Mouse (Mus musculus) CH12.LX (cell line): ENCODE measurements around the gene Sdhaf2. TPM values are rescaled to one million over a fixed set of nuclear protein-coding genes. Genes with fewer than 3 reads are reported as not detected.

Experiments used
- DNase-seq: peaks from one replicate; pipeline ENCODE4 v3.0.0-alpha.2; 2013; ENCODE audit errors: extremely low read depth
- H3K27ac ChIP-seq: 2 replicates; pipeline ENCODE4 v1.5.1; 2012; ENCODE audit warnings: low read depth, mild to moderate bottlenecking, control low read depth, moderate library complexity; ENCODE audit not compliant: insufficient read depth
- H3K27me3 ChIP-seq: replicated peaks from 2 replicates; pipeline ENCODE3; 2012; ENCODE audit warnings: inconsistent platforms
- H3K36me3 ChIP-seq, 2 experiments: replicated peaks in 1 of 2; 2 replicates each; pipeline versions ENCODE3 to v1.6.1; 2012; ENCODE audit warnings: inconsistent platforms in 1 of 2, low read length in 1 of 2, mild to moderate bottlenecking in 1 of 2, mixed read lengths in 1 of 2, moderate library complexity in 1 of 2; ENCODE audit not compliant: control insufficient read depth in 1 of 2, insufficient read depth in 1 of 2
- H3K4me1 ChIP-seq, 2 experiments: 2 replicates each; pipeline ENCODE4 v1.6.1; 2012; ENCODE audit warnings: inconsistent platforms in 1 of 2, moderate library complexity in 1 of 2; ENCODE audit not compliant: insufficient read depth in 2 of 2, control insufficient read depth in 1 of 2
- H3K4me2 ChIP-seq: 2 replicates; pipeline ENCODE4 v1.6.1; 2012; ENCODE audit warnings: low read depth, mild to moderate bottlenecking, control low read depth; ENCODE audit not compliant: poor library complexity, insufficient read depth, severe bottlenecking
- H3K4me3 ChIP-seq, 3 experiments: fragments of 150-350 bp in 1 of 3; sonication (generic) in 1 of 3; replicated peaks in 1 of 3; 2 replicates each; pipeline versions ENCODE3 to v1.5.1; 2011 to 2012; ENCODE audit warnings: low read depth in 2 of 3, low read length in 2 of 3, mild to moderate bottlenecking in 2 of 3, moderate library complexity in 2 of 3, control low read depth in 1 of 3, improper control_type of control experiment in 1 of 3, inconsistent platforms in 1 of 3, mixed read lengths in 1 of 3; ENCODE audit not compliant: poor library complexity in 1 of 3
- H3K79me2 ChIP-seq: replicated peaks from 2 replicates; pipeline ENCODE4 v1.6.1; 2012; ENCODE audit warnings: mild to moderate bottlenecking, moderate library complexity; ENCODE audit not compliant: control insufficient read depth, poor library complexity, insufficient read depth, severe bottlenecking; ENCODE audit errors: extremely low read depth
- H3K9ac ChIP-seq: 2 replicates; pipeline ENCODE4 v1.6.1; 2012; ENCODE audit warnings: low read depth, mild to moderate bottlenecking, control low read depth, moderate library complexity; ENCODE audit not compliant: insufficient read depth
- H3K9me3 ChIP-seq: replicated peaks from 2 replicates; pipeline ENCODE3; 2012; ENCODE audit warnings: low read length, inconsistent platforms, mixed read lengths
- BHLHE40 ChIP-seq: IDR thresholded peaks from 2 replicates; pipeline ENCODE4 v1.6.1; 2011; ENCODE audit warnings: mild to moderate bottlenecking, low read depth, low read length, improper control_type of control experiment
- CHD1 ChIP-seq: IDR thresholded peaks from 2 replicates; pipeline ENCODE4 v1.6.1; 2012; ENCODE audit warnings: low read depth, low read length, improper control_type of control experiment, inconsistent platforms
- CHD2 ChIP-seq: IDR thresholded peaks from 2 replicates; pipeline ENCODE4 v1.6.1; 2011; ENCODE audit warnings: low read length, improper control_type of control experiment
- CTCF ChIP-seq, 2 experiments: IDR thresholded peaks in 1 of 2; conservative IDR thresholded peaks in 1 of 2; 2 replicates each; pipeline ENCODE4 v1.5.1; 2011 to 2012; ENCODE audit warnings: low read depth in 2 of 2, low read length in 2 of 2, improper control_type of control experiment in 1 of 2, inconsistent platforms in 1 of 2, mild to moderate bottlenecking in 1 of 2, moderate library complexity in 1 of 2
- ELF1 ChIP-seq: IDR thresholded peaks from 2 replicates; pipeline ENCODE4 v1.6.1; 2014; ENCODE audit warnings: low read depth, mild to moderate bottlenecking, inconsistent platforms, low read length, improper control_type of control experiment
- EP300 ChIP-seq: IDR thresholded peaks from 2 replicates; pipeline ENCODE4 v1.6.1; 2011; ENCODE audit warnings: low read length, improper control_type of control experiment
- GABPA ChIP-seq: IDR thresholded peaks from 2 replicates; pipeline ENCODE4 v1.6.1; 2012; ENCODE audit warnings: low read depth, low read length, improper control_type of control experiment, inconsistent platforms; ENCODE audit not compliant: insufficient replicate concordance
- IRF4 ChIP-seq: IDR thresholded peaks from 2 replicates; pipeline ENCODE4 v1.6.1; 2014; ENCODE audit warnings: low read depth, mild to moderate bottlenecking, inconsistent platforms, low read length, improper control_type of control experiment
- JUN ChIP-seq: IDR thresholded peaks from 2 replicates; pipeline ENCODE4 v1.6.1; 2011; ENCODE audit warnings: low read depth, mild to moderate bottlenecking, low read length, improper control_type of control experiment, moderate library complexity; ENCODE audit not compliant: insufficient read depth
- JUND ChIP-seq: conservative IDR thresholded peaks from 2 replicates; pipeline ENCODE4 v1.6.1; 2011; ENCODE audit warnings: low read depth, low read length, improper control_type of control experiment
- KAT2A ChIP-seq: IDR thresholded peaks from 2 replicates; pipeline ENCODE4 v1.6.1; 2012; ENCODE audit warnings: low read length, improper control_type of control experiment, inconsistent platforms; ENCODE audit not compliant: insufficient replicate concordance
- MAFK ChIP-seq: IDR thresholded peaks from 2 replicates; pipeline ENCODE4 v1.6.1; 2011; ENCODE audit warnings: low read length, improper control_type of control experiment; ENCODE audit not compliant: insufficient replicate concordance
- MAX ChIP-seq: IDR thresholded peaks from 2 replicates; pipeline ENCODE4 v1.6.1; 2011; ENCODE audit warnings: low read length, improper control_type of control experiment
- MAZ ChIP-seq: IDR thresholded peaks from 2 replicates; pipeline ENCODE4 v1.6.1; 2012; ENCODE audit warnings: low read depth, mild to moderate bottlenecking, inconsistent platforms, low read length, improper control_type of control experiment, moderate library complexity
- MEF2A ChIP-seq: IDR thresholded peaks from 2 replicates; pipeline ENCODE4 v1.6.1; 2014; ENCODE audit warnings: low read depth, mild to moderate bottlenecking, inconsistent platforms, low read length, improper control_type of control experiment, borderline replicate concordance
- MXI1 ChIP-seq: IDR thresholded peaks from 2 replicates; pipeline ENCODE4 v1.6.1; 2011; ENCODE audit warnings: mild to moderate bottlenecking, low read depth, low read length, improper control_type of control experiment
- NRF1 ChIP-seq: IDR thresholded peaks from 2 replicates; pipeline ENCODE4 v1.6.1; 2014; ENCODE audit warnings: low read depth, mild to moderate bottlenecking, inconsistent platforms, low read length, improper control_type of control experiment, moderate library complexity
- PAX5 ChIP-seq: IDR thresholded peaks from 2 replicates; pipeline ENCODE4 v1.6.1; 2012; ENCODE audit warnings: low read length, inconsistent platforms, mixed read lengths
- POLR2A ChIP-seq: IDR thresholded peaks from 2 replicates; pipeline ENCODE4 v1.6.1; 2011; ENCODE audit warnings: low read depth, mild to moderate bottlenecking, improper control_type of control experiment, low read length
- RAD21 ChIP-seq: IDR thresholded peaks from 2 replicates; pipeline ENCODE4 v1.6.1; 2011; ENCODE audit warnings: low read depth, mild to moderate bottlenecking, low read length, improper control_type of control experiment, moderate library complexity
- RCOR1 ChIP-seq: conservative IDR thresholded peaks from 2 replicates; pipeline ENCODE4 v1.6.1; 2012; ENCODE audit warnings: low read depth, mild to moderate bottlenecking, inconsistent platforms, low read length, improper control_type of control experiment
- SIN3A ChIP-seq: IDR thresholded peaks from 2 replicates; pipeline ENCODE4 v1.6.1; 2012; ENCODE audit warnings: low read length, improper control_type of control experiment, inconsistent platforms
- SMC3 ChIP-seq: IDR thresholded peaks from 2 replicates; pipeline ENCODE4 v1.6.1; 2011; ENCODE audit warnings: low read depth, low read length, improper control_type of control experiment
- TCF12 ChIP-seq: IDR thresholded peaks from 2 replicates; pipeline ENCODE4 v1.6.1; 2014; ENCODE audit warnings: low read depth, mild to moderate bottlenecking, inconsistent platforms, low read length, improper control_type of control experiment
- UBTF ChIP-seq: IDR thresholded peaks from 2 replicates; pipeline ENCODE4 v1.6.1; 2012; ENCODE audit warnings: low read depth, mild to moderate bottlenecking, inconsistent platforms, low read length, improper control_type of control experiment, moderate library complexity
- USF1 ChIP-seq: IDR thresholded peaks from 2 replicates; pipeline ENCODE4 v1.6.1; 2014; ENCODE audit warnings: low read depth, mild to moderate bottlenecking, inconsistent platforms, low read length, improper control_type of control experiment
- USF2 ChIP-seq: conservative IDR thresholded peaks from 2 replicates; pipeline ENCODE4 v1.6.1; 2011; ENCODE audit warnings: low read depth, low read length, improper control_type of control experiment
- ZKSCAN1 ChIP-seq: IDR thresholded peaks from 2 replicates; pipeline ENCODE4 v1.6.1; 2012; ENCODE audit warnings: low read depth, inconsistent platforms, low read length, improper control_type of control experiment, borderline replicate concordance
- ZMIZ1 ChIP-seq: IDR thresholded peaks from 2 replicates; pipeline ENCODE4 v1.6.1; 2012; ENCODE audit warnings: low read depth, mild to moderate bottlenecking, inconsistent platforms, low read length, improper control_type of control experiment
- dilution Hi-C: fragments of 300-500 bp; cut with MboI; formaldehyde crosslinking; loops from 2 replicates; pipeline ENCODE4 v1.14.3; 2020; ENCODE audit warnings: low sequenced_read_pairs; ENCODE audit not compliant: extremely low pct_unique_long_range_greater_than_20kb, extremely low pct_ligation_motif_present
- in situ Hi-C: fragments of 300-500 bp; cut with MboI; formaldehyde crosslinking; loops from 3 replicates; pipeline ENCODE4 v1.14.3; 2019; ENCODE audit warnings: low sequenced_read_pairs, low pct_ligation_motif_present, low pct_unique_long_range_greater_than_20kb, mixed read lengths
- polyA plus RNA-seq: library from polyadenylated mRNA; unstranded; fragments of >175 nt; gene quantifications from 2 replicates; pipeline ENCODE4 v1.2.1, GENCODE M21; 2012; ENCODE audit warnings: low read depth; ENCODE audit not compliant: insufficient read length
- total RNA-seq, 2 experiments: library from RNA; depleted of rRNA; stranded (reverse); fragments of 300-350 nt in 1 of 2; fragments of >200 nt in 1 of 2; gene quantifications; 2 replicates each; pipeline ENCODE4 v1.2.3; 2012 to 2014

The Sdhaf2 gene
- total and polyA plus RNA-seq, 3 experiments = 31.7 to 96.0 (median 57.3) TPM

- dilution Hi-C loops = no loop called here
- H3K4me3 ChIP-seq = no peak overlapping the region
- no peak for DNase-seq
- H3K4me1 ChIP-seq = peaks cover 0 to 8% of the 10 kb centered on the region in 2 experiments; a peak in 2 of 4 replicates
- no peak overlapping the region for H3K4me2 ChIP-seq
- no peak overlapping the region for H3K27ac ChIP-seq
- no peaks in the 10 kb centered on the region for H3K27me3 ChIP-seq
- H3K9ac ChIP-seq = no peak overlapping the region
- H3K9me3 ChIP-seq = no peaks in the 10 kb centered on the region
- TF ChIP-seq MAZ = no peak
- TF ChIP-seq MAX = no peak
- TF ChIP-seq USF2 = no peak
- TF ChIP-seq NRF1 = no peak
- TF ChIP-seq JUND = no peak
- TF ChIP-seq POLR2A = no peak
- TF ChIP-seq RCOR1 = no peak
- TF ChIP-seq UBTF = no peak
- TF ChIP-seq CTCF (conservative IDR thresholded peaks at IDR 0.05 in 1 of 2, IDR thresholded peaks at IDR 0.05 in 1 of 2; ENCODE audit: low read depth in 2 of 2, low read length in 2 of 2) = no peak
- TF ChIP-seq ZMIZ1 = no peak
- no peak for TF ChIP-seq MXI1
- no peak for TF ChIP-seq JUN
- no peak for TF ChIP-seq SIN3A
- TF ChIP-seq IRF4 = no peak
- TF ChIP-seq SMC3 = no peak
- no peak for TF ChIP-seq USF1
- no peak for TF ChIP-seq BHLHE40
- TF ChIP-seq ELF1 = no peak
- TF ChIP-seq KAT2A = no peak
- TF ChIP-seq MAFK = no peak
- in situ Hi-C loops = loop anchor here (5.0 kb wide), 1 partner anchor 40 kb away; no protein-coding TSS in a partner anchor
- H3K36me3 ChIP-seq = peaks cover 0 to under 1% of the 10 kb centered on the region in 2 experiments
- no peaks in the 10 kb centered on the region for H3K79me2 ChIP-seq
These were observed 36.4 kb upstream of the Sdhaf2 start for GRCm38 (mm10) chr19:10562351-10562750.

GRCm38 (mm10) chr19:10561558-10562314 is 35.8 kb upstream of the Sdhaf2 start:
- no peak overlapping the region for H3K4me3 ChIP-seq
- H3K9ac ChIP-seq = no peak overlapping the region
- dilution Hi-C loops = no loop called here
- no peak for DNase-seq
- H3K9me3 ChIP-seq = no peaks in the 10 kb centered on the region
- no peaks in the 10 kb centered on the region for H3K27me3 ChIP-seq
- H3K4me2 ChIP-seq = no peak overlapping the region
- H3K27ac ChIP-seq = no peak overlapping the region
- no peaks in the 10 kb centered on the region for H3K36me3 ChIP-seq
- H3K79me2 ChIP-seq = no peaks in the 10 kb centered on the region
- peaks cover 0 to 12% of the 10 kb centered on the region in 2 experiments; a peak in 2 of 4 replicates for H3K4me1 ChIP-seq
- in situ Hi-C loops = loop anchor here (5.0 kb wide), 1 partner anchor 41 kb away; no protein-coding TSS in a partner anchor
- TF ChIP-seq KAT2A (no peak), CHD1 (no peak), SIN3A (no peak), CTCF (conservative IDR thresholded peaks at IDR 0.05 in 1 of 2, IDR thresholded peaks at IDR 0.05 in 1 of 2; ENCODE audit: low read depth in 2 of 2, low read length in 2 of 2) (no peak), ZKSCAN1 (no peak), RAD21 (no peak), TCF12 (no peak), MAZ (no peak), MEF2A (no peak), RCOR1 (no peak), IRF4 (no peak), CHD2 (no peak), PAX5 (no peak), GABPA (no peak), USF2 (no peak), EP300 (no peak)
